Mouse (Mus musculus): ENCODE measurements around the gene Morc1.

- TF ChIP-seq POLR2A (IDR thresholded peaks at IDR 0.05; ENCODE audit: low read depth, low read length) = no peak
- no peak for TF ChIP-seq CTCF (IDR thresholded peaks at IDR 0.05; ENCODE audit: extremely low read depth, insufficient read length, insufficient replicate concordance, low read depth, low read length)
Measured at GRCm38 (mm10) chr16:48606476-48607038, 175.5 kb downstream of the Morc1 start.

Data from small intestine, adult 2 months (tissue).